Mouse (Mus musculus) right cerebral cortex, postnatal 25 days (tissue): Measurements from ENCODE around the gene Ccdc155.

Source experiments
- DNase-seq: peaks from one replicate; pipeline ENCODE4 v3.0.0; 2022

Ccdc155 gene

DNA sequence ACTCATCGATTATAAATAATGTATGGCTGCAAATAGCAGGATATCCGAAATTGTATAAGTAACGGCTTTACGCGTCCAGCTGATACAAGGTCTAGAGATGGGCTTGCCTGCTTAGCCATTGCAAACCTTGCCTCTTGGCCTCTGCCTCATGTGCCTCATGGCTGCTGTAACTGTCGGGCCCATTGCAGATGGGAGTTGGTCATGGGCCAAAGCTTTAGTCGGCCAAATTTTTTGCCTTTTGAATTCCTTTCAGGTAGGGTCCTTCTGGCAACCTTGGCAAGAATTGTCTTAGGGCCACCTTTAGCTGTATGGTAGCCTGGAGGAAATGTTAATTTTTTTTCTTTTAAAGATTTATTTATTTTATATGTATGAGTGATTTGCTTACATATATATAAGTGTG, 20.1 kb upstream of the Ccdc155 start:
- DNase-seq, result no peak

DNA sequence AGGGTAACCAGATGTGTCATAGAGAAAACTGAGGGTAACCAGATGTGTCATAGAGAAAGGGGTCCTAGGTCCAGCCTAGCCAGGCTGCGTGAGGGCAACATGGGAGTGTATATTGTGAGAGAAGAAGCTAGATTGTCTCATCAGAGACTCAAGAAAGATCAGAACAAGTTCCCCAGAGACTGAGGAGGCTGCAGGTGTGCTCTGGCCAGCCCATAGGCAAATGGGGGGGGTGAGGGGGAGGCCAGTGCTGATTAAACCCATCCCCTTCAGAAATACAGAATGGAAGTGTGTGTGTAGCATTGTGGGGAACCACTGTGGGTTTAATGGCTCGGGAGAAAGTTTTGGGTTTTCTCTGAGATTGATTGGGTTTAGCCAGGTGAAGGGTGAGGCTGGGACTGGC, 17.0 kb upstream of the Ccdc155 start:
- DNase-seq, result no peak

DNA sequence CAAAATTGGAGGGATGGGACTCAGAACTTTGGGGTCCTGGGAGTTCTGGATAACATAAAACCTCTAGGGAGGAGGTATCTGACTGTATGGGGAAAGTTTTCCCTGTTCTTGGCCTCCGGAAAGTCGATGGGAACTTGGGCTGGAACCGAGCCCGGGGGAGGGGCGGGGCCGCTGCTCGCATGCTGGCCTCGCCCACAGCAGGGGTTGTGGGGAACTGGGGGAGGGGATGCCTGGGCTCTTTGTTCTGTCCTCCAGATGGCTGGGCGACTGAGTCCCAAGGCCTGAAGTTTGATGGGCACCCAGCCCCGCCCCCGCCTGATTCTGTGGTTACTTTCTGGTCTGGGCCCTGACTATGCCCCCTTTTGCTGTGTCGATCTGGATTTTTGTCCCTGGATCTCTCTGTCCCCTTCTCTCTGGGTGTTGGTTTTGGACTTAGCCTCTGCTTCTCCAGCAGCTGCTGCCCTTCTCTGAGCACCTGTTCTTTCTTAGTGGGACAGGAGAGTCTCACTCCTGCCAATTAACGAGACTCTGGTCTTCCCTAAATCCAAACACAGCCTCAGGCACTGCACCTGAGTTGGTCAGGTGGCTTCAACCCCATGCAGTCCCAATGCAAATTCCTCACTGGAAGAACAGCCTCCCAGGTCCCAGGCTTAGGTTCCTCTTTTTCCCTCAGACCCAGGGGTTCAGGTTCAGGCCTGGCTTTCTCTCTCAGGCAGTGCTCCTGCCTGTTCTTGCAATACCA, 11.9 kb upstream of the Ccdc155 start:
- no peak for DNase-seq

DNA sequence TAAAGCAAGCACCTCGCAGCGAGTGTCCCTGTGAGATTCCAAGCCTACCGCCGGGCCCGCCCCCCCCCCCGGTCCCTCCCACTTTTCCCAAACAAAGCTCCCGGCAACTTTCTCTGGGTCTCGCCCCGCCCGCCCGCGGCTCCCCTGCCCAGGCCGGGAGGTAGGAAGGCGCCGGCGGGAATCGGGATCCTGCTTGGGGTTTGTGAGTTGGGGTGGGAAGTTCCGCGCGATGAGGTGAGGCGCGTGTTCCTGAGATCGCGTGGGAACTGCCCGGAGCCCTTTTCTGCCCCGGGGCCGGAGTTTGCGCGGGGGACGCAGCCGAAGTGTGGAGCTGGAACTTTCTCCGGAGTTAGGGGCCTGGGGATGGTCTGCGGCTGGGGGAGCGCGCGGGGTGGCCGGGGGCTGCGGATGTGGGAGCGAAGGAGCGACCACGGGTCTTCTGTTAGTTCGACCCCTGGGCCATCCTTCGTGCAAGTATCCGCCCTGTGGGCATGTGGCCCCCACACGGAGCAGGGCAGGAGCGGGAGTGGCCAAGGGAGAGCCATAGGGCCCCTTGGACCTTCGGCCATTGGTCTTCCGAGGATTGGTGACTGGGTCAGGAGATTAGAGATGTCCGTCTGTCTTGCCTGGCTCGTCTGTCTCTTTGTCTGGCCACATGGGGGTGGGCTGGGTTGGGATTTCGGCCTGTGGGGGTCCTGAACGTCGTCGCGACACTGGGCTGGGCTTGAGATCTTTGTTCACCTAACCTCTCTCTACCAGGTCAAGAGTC, 11.2 kb upstream of the Ccdc155 start, which contains the start of gene Tead2:
Gene Tead2, plus strand, starts transcription at position 81 of the 769 bp plus-strand sequence.
- DNase-seq, result no peak

DNA sequence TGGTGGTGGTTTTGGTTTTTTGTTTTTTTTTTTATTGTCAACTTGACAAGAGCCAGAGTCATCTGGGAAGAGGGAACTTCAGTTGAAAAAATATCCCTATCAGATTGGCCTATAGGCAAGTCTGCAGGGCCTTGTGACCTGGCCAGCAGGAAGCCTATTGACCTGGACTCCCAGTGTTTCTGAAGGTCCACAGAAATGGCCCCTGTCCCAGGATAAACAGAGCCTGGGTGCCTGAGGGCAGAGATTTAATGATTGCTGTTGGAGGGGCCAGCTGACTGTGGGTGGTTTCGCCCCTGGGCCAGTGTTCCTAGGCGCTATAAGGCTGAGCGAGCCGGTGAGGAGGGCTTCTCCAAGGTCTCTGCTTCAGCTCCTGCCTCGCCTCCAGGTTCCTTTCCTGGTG, 9.0 kb upstream of the Ccdc155 start:
- DNase-seq, result no peak

DNA sequence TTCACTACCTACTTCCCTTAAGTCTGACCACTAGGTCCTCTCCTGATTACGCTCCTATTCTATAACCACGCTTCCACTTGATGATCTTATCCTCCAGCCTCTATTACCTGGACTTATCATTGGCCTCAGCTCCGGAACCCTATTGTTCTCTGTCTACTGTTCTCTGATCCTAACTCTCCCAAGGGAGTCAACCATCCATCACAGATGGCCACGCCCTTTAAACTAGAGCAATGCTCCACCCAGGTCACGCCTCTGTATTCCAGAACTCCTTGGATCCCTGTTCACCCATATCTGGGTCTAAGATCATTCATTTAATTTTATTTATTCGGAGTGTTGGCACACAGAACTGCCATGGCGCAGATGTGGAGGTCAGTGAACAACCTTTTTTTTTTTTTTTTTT, 7.7 kb upstream of the Ccdc155 start:
- no peak for DNase-seq

DNA sequence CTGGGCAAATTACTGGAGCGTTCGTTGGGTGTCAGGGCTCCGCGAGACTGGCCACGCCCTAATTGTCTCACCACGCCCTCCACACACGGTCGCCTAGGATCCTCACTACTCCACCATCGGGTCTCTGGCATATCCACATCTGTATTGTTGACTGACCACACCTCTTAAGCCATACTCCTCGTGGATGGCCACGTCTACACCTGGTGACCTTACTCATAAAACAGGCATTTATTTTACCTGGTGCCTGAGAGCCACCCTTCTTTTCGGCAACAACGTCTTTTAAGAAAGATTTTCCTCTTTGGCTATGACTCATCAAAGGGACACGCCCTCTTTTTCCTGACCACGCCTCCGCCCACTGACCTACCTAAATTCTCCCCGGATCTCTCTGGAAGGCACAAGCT, 7.2 kb upstream of the Ccdc155 start, which contains the start of gene Dkkl1:
Gene Dkkl1, minus strand, starts transcription at position 297 of the 401 bp plus-strand sequence.
- DNase-seq, result no peak

DNA sequence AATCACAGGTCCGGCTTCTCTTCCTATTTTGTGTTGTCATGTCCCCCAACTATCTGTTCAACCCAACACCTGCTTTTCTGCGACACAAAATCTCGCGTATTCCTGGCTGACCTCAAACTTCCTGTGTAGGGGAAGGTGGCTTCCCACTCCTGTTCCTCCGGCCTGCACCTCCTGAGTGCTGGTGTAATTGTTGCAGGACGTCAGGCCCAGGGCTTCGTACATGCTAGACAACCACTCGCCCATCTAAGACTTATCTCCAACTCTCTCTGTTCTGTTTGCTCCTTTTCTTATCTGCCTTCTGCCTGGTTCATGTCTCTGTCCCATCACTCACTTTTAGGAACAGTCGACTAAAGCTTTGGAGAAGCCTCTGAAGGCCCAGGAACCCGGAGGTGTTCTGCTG, 6.4 kb upstream of the Ccdc155 start:
- DNase-seq, result no peak

DNA sequence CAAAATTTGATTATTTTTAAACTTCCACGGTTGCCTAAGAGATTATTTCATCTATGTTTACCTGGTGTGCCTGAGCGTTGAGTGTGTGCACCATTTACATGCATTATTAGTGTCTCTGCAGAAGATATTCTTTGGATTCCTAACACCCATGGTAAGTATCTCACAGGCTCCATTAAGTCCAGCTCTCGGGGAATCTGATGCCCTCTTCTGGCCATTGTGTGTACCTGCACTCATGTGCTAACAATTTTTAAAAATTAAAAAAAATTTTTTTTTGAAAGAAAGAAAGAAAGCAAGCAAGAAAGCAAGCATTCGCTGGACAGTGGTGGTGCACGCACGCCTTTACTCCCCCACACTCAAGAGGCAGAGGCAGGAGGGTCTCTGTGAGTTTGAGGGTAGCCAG, 3.6 kb upstream of the Ccdc155 start:
- DNase-seq, result no peak

DNA sequence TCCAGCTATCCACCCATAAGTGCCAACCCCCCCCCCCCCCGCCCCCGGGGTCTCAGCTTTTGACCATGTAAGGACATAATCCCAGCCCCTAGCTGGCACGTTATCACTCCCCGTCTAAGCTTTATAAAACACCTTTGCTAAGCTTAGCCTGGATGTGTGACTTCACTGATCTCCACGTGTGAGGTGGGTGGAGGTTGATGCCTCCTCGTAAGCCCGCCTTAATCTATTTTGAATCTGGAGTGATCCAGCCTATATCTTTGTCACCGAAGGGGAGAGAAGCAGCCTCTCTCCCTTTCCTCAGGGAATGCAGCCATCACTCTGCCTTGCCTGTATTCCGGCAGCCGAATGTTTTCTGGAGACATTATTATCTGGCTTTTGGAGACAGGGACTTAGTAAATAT, 2.0 kb downstream of the Ccdc155 start:
- no peak for DNase-seq

DNA sequence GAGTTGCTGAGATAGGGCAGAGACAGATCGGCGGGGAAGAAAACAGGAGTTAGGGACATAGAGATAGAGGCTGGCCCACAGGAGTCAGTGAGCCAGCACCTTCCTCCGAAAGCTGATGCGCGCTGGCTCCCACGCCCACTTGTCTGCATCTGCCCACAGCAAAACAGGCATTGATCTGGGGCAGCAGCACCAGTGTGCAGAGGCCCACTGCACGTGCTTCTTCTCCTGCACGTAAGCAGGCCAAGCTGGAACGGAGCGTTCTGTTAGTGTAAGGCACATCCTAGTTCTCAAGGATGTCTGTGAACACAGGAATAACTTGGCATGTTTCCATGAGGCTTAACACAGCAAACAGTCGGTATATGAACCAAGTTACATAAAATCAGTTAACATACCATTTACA, 5.7 kb downstream of the Ccdc155 start:
- DNase-seq, result peak; percentile 48

DNA sequence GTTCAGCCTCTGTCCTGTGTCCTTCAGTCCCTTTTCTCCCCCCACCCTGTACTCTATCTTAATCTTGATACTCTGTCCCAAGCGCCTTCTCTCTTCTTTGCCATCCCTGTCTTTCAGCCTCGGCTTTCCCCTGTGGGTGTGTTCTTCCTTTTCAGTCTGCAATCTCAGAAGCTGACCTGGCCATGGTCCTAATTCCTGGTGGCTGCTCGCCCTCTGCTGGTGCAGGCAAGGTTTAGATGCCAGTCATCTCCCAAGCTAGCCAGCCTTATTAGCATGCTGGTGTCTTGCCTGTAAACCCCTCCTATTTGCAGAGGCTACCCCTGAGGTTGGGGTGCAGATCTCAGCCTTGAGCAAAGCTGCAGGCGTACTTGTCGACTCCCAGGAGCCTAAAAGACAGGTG, 6.3 kb downstream of the Ccdc155 start:
- DNase-seq, result peak; percentile 68

DNA sequence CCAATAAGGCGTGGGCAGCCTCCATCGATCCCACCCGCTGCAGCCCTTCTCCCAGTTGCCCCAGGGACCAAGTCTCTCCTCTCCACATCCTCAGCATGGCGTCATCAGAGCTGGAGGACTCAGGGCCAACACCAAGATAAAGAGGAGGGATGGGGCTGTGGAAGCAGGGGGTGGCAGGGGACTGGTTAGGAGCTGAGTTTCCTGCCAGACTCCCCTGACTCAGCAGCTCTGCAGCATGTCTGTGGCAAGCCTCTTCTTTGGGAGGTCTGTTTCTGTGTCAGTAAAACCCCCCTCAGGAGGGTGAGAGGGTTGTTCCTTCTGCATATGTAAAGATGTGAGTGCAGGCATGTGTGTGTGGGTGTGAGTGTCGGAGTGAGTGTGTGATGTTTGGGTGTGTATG, 7.7 kb downstream of the Ccdc155 start:
- no peak for DNase-seq

DNA sequence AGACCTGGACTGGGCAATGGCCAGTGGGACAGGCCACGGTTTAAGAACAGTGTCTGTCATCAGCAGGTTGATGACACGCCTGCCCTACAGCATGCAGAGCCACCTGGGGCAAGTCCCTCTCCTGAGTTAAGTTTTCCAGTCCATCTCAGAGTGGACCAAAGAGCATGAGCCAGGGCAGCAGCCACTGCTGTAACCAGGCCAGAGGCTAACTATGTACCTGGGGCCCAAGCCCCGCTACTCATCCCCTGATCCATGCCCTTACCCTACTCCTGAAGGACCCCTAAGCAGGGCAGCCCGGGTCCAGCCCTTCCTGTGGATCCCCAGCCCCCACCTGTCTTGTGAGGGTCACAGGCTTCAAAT, 8.5 kb downstream of the Ccdc155 start:
- no peak for DNase-seq

DNA sequence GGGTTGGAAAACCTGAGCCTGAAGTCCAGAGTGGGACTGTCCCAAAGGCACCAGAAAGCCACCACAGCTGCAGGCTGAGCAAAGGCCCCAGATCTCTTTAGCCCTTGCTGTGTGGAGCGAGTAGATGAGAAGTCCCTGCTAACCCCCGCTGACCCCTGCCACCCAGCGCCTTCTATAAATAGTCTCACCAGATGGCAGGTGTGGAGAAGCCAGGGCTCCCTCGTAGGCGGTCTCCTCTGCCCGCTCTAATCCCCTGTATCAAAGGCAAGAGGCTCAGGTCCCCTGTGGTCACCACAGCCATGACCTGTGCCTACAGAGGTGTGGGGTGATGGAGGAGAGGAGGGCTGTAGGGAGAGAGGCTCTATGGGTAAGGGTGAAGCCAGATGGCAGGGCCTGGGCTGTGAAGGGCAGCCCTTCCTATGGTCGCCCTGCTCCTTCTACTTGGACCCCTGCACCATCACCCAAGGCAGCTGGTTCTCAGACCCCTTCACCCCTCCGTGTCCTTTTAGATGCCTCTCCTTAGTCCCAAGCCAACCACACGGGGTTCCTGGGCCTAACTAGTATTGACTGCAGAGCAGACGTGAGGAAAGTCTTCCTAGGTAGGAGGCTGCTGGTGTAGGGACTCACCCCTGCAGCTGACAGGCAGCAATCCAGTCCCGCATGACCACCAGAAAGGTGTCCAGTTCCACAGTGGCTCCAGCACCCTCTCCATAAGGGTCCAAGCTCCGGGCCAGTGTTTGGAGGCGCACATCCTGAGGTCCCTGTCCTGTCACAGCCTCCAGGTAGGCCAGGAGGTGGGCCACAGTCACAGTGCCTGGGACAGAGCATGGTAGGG, 9.1 kb downstream of the Ccdc155 start:
- DNase-seq, result no peak

DNA sequence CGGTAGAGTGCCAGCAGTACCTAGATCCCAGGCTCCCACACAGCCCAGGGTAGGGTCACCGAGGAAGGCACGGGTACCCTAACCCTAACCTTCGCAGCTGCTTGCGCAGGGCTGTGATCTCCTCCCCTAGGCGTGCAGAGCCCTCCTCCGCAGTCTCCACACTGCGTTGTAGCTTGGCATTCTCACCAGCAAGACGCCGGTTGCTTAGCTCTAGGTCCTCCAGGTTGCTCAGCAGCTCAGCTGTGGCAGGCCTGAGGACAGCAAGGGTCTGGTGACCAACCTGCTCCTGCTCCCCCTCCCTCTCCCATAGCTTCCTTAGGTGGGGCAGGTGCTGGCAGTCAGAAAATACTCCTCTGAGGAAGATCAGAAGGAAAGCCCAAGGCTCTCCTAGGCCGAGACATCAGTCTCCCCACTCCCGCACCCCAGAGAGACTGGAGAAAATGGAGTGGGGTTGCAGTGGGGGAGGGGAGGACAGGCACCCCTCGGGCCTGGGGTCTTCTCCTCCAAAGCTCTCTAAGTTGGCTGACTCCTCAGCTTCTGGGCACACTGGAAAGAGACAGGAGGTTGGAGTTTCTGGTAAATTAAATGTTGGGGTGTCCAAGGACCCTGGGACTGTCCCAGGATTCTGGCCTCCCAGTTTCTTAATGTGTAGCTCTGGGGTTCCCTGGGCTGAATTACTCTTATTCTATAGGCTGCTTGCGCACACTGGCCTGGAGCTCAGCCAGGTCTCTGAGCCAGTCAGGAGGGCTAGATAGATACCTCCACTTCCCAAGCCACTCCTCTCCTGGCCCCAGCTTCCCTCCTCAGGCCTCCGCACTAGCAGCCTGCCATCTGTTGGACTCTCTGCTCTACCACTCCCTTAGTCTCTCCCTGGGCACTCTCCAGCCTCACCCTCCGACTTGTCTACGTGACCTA, 10.6 kb downstream of the Ccdc155 start:
- DNase-seq, result no peak

DNA sequence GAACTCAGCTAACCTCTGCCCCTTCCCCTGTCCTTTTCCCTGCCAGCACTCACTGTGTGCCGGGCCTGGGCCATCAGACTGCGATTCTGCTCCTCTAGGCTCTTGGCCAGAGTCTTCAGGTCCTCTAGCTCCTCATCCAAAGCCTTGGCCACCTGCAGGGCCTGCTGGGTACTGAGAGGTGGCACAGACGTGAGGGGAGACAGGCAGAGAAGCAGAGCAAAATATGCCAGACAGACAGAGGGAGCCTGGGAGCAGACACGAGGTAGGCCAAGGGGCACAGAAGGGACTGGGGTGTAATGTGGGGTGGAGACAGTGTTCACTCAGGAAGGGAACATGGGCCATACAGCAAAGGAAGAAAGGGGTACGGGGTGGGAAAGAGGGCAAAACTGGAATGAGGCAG, 11.3 kb downstream of the Ccdc155 start:
- DNase-seq, result no peak

DNA sequence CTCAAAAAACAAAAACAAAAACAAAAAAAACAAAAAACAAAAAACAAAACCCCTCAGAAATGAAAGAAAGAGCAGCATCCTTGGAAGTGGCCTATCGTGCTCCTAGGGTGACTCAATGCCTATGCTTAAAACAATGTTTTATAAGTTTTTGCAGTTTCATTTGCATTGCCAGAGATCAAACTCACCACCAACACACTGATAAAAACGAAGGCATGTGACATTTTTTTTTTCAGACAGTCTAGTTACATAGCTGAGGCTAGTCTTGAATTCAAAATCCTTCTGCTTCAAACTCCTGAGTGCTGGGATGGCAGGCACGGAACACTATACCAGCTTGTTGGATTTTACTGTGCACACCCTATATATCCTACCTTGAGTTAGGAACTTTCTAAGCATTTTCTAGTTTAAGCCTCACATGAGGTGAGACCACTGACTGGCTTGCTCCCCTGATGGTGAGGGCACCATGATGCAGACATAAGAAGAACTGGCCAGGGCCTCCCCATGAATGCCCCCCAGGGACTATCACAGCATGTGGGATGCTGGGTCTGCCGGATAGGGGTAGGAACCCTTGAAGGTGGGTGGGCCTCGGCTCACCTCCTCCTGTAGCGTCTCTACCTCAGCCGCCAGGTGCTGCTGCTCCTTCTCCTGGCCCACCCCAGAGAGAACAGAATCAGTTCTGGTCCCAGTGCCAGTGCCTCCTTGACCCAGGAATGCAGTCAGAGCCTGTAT, 11.9 kb downstream of the Ccdc155 start:
- no peak for DNase-seq

DNA sequence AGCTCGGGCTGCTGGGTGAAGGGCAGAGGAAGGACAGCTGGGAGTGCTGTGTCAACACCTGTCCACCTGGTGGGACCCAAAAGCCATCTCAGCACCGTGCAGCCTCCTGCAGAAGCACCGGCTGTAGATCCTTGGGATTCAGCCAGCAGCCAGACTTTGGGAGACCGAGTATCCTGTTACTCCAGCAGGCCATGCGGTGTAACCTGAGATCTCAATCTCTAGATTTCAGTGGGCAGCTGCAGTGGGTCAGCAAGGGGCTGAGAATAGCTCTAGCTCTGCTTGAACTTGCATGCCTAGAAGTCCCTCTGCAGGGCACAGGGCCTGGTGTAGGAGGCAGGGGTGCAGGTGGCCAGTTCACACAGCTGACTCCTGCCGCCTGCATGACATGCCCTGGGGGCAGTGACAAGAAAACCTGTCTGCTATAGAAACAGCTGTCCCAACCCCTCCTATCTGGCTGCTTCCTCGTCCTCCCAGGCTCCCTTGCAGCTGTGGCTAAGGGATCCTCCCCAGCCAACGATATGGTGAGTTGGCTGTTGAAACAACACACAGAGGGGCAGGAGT, 12.8 kb downstream of the Ccdc155 start:
- no peak for DNase-seq

DNA sequence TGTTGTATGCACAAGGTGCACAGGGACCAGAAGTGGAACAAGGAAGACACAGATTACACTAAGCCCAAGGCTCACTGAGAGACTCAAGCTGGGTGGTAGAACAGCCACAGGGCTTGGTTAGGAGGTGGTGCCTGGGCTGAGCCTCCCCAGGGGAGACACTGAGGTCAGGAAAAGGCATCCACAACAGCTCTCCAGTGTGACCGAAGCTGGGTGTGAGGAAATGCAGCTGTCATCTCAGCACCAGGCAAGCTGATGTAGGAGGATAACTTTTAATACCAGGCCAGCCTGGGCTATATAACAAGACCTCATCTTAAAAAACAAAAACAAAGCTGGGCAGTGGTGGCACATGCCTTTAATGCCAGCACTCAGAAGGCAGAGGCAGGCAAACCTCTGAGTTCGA, 13.5 kb downstream of the Ccdc155 start:
- no peak for DNase-seq

DNA sequence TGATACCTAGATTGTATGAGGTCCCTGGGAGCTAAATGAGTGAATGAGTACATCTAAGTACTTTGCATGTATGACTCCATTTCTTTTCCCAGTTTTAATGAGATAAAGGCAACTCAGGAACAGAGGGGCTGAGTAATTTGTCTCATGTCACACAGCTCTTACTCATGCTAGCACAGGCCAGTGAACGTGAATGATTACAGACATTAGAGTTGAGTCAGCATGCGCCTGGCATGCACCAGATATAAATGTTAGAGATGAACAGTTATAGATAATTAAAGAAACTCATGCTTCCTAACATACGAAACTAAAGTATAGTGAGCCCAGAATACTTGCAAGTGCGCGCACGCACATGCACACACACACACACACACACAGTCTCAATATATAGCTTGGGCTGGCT, 14.5 kb downstream of the Ccdc155 start:
- no peak for DNase-seq
